Mouse (Mus musculus): ENCODE measurements around the gene Eif4ebp2.

- TF ChIP-seq CTCF (conservative IDR thresholded peaks at IDR 0.05; ENCODE audit: insufficient read depth, insufficient read length, low read depth, low read length) (no peak), POLR2A (IDR thresholded peaks at IDR 0.05; ENCODE audit: low read depth, low read length) (no peak)
Measured at GRCm38 (mm10) chr10:61420011-61420410, 32.5 kb downstream of the Eif4ebp2 start.

Measured in kidney, adult 2 months (tissue).